24 mouse cellular contexts compared by ENCODE assay signal in the genomic region with DNA sequence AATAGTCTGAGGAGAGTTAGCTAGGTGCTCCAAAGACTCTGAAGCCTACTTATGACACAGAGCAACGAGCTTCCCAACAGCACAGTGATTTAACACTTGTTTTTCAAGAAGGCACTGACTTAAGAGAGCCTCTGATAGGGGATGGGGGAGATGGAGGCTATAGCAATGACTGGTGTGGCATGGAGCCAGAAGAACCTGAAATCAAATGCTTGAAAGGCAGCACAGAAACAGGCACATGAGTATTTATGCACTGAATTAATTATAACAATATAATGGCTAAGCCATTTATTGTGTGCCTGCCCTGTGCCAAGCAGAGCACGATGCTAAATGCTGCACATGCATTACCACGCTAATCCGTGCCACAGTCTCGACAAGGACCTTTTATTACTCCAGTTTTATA.
DNase-seq lines count a peak whose midpoint lies in the region; ATAC-seq and TF ChIP-seq lines count a peak whose summit lies in the region.
"Had no signal": no experiment of that assay in that cellular context is flagged by ENCODE, and none has a peak within 500 bp of the region (broad histone marks: within the 10 kb centered on the region; RNA-seq: fewer than 3 reads in every experiment).

No protein-coding gene starts in this region.

- H3K4me1 ChIP-seq in forebrain, embryonic 16.5 days (replicated peaks; ENCODE audit: control insufficient read depth, insufficient read depth, low read length) = peaks cover 2% of the 10 kb centered on the region; the same call in 1 of the 2 replicates
- peaks cover 4% of the 10 kb centered on the region; the same call in 1 of the 2 replicates for H3K4me1 ChIP-seq in forebrain, embryonic 10.5 days
- H3K4me1 ChIP-seq in midbrain, embryonic 12.5 days = peaks cover 6% of the 10 kb centered on the region; the same call in 1 of the 2 replicates
- H3K4me1 ChIP-seq in midbrain, postnatal 0 days (ENCODE audit: insufficient read depth, low read length) = no peaks in the 10 kb centered on the region
- H3K4me1 ChIP-seq in midbrain, embryonic 15.5 days = 0 out of 2 replicates have a peak, but pooled peaks cover 4% of the 10 kb centered on the region
- H3K4me1 ChIP-seq: hindbrain, embryonic 10.5 days; liver, embryonic 12.5 days; stomach, embryonic 15.5 days had no signal

- no peak overlapping the region for H3K4me3 ChIP-seq in forebrain, embryonic 16.5 days (replicated peaks; ENCODE audit: low read length)
- H3K4me3 ChIP-seq in forebrain, embryonic 10.5 days = no peak overlapping the region
- no peak overlapping the region for H3K4me3 ChIP-seq in midbrain, embryonic 12.5 days
- H3K4me3 ChIP-seq in midbrain, postnatal 0 days (ENCODE audit: low read depth, low read length) = no peak overlapping the region
- no peak overlapping the region for H3K4me3 ChIP-seq in midbrain, embryonic 15.5 days
- H3K4me3 ChIP-seq: gastrocnemius, adult 2 months; hindbrain, embryonic 10.5 days; left cerebral cortex, adult 2 months; liver, embryonic 12.5 days; stomach, embryonic 15.5 days had no signal

- WGBS in forebrain, embryonic 16.5 days = 13% methylated on average over 5 of the region's 5 CpGs
- 75% methylated on average over 5 of the region's 5 CpGs for WGBS in forebrain, embryonic 10.5 days
- WGBS in midbrain, embryonic 12.5 days = 51% methylated on average over 5 of the region's 5 CpGs
- 36% methylated on average over 5 of the region's 5 CpGs for WGBS in midbrain, postnatal 0 days
- 26% methylated on average over 5 of the region's 5 CpGs for WGBS in midbrain, embryonic 15.5 days

- no peak for DNase-seq in forebrain, embryonic 10.5 days (ENCODE audit: extremely low spot score, low spot score)
- DNase-seq in midbrain, postnatal 0 days (ENCODE audit: low spot score) = no peak
- peak; percentile 59 for DNase-seq in NIH3T3 (ENCODE audit: low read depth)
- DNase-seq in cerebellum, adult 9-10 months = no peak
- DNase-seq: adrenal gland, adult 8-10 months; cerebellum, adult 8-10 months; cerebellum, postnatal 36 days; gastrocnemius, adult 2 months; gastrocnemius, postnatal 36 days; heart, postnatal 14 days; kidney, postnatal 14 days; liver, postnatal 0 days; lung, postnatal 36 days; right cerebral cortex, postnatal 25 days; thymus, postnatal 14 days had no signal

- no peak overlapping the region for H3K9ac ChIP-seq in forebrain, embryonic 16.5 days (replicated peaks; ENCODE audit: low read depth, low read length)
- no peak overlapping the region for H3K9ac ChIP-seq in midbrain, embryonic 12.5 days (replicated peaks)
- H3K9ac ChIP-seq in midbrain, postnatal 0 days (replicated peaks; ENCODE audit: low read length, poor library complexity, severe bottlenecking) = no peak overlapping the region
- no peak overlapping the region for H3K9ac ChIP-seq in midbrain, embryonic 15.5 days
- H3K9ac ChIP-seq: liver, embryonic 12.5 days; liver, postnatal 0 days; stomach, embryonic 15.5 days had no signal

- TF ChIP-seq CTCF in midbrain, postnatal 0 days (IDR thresholded peaks at IDR 0.05) = no peak

- no peaks in the 10 kb centered on the region for H3K9me3 ChIP-seq in forebrain, embryonic 16.5 days (ENCODE audit: control insufficient read depth, low read length)
- no peaks in the 10 kb centered on the region for H3K9me3 ChIP-seq in forebrain, embryonic 10.5 days
- no peaks in the 10 kb centered on the region for H3K9me3 ChIP-seq in midbrain, embryonic 12.5 days
- H3K9me3 ChIP-seq in midbrain, postnatal 0 days (ENCODE audit: low read length) = no peaks in the 10 kb centered on the region
- H3K9me3 ChIP-seq in midbrain, embryonic 15.5 days = no peaks in the 10 kb centered on the region
- H3K9me3 ChIP-seq: hindbrain, embryonic 10.5 days; liver, embryonic 12.5 days; stomach, embryonic 15.5 days had no signal

- no peaks in the 10 kb centered on the region for H3K36me3 ChIP-seq in forebrain, embryonic 16.5 days (ENCODE audit: control insufficient read depth, insufficient read depth)
- no peaks in the 10 kb centered on the region for H3K36me3 ChIP-seq in forebrain, embryonic 10.5 days (replicated peaks)
- H3K36me3 ChIP-seq in midbrain, embryonic 12.5 days = no peaks in the 10 kb centered on the region
- H3K36me3 ChIP-seq in midbrain, postnatal 0 days (ENCODE audit: insufficient read depth, low read length) = no peaks in the 10 kb centered on the region
- H3K36me3 ChIP-seq in midbrain, embryonic 15.5 days (replicated peaks) = no peaks in the 10 kb centered on the region
- H3K36me3 ChIP-seq: hindbrain, embryonic 10.5 days; liver, embryonic 12.5 days; stomach, embryonic 15.5 days had no signal

- ATAC-seq in forebrain, embryonic 16.5 days = peak; percentile 71
- 0 out of 2 replicates have a peak, but pooled peaks have one; percentile 34 for ATAC-seq in midbrain, embryonic 12.5 days (ENCODE audit: low FRiP score, low read depth)
- ATAC-seq in midbrain, postnatal 0 days (ENCODE audit: low FRiP score) = no peak
- ATAC-seq in midbrain, embryonic 15.5 days (replicated peaks) = peak; percentile 69; the same call in 1 of the 2 replicates
- ATAC-seq: CD4-positive, CD25-positive, alpha-beta regulatory T cell, adult 4 months; intestine, postnatal 0 days; liver, embryonic 12.5 days; liver, postnatal 0 days had no signal

- H3K27me3 ChIP-seq in forebrain, embryonic 16.5 days (replicated peaks; ENCODE audit: control insufficient read depth, insufficient read depth, low read length) = no peaks in the 10 kb centered on the region
- H3K27me3 ChIP-seq in forebrain, embryonic 10.5 days (ENCODE audit: poor library complexity, severe bottlenecking) = no peaks in the 10 kb centered on the region
- H3K27me3 ChIP-seq in midbrain, embryonic 12.5 days = no peaks in the 10 kb centered on the region
- H3K27me3 ChIP-seq in midbrain, postnatal 0 days (ENCODE audit: insufficient read depth, low read length) = no peaks in the 10 kb centered on the region
- no peaks in the 10 kb centered on the region for H3K27me3 ChIP-seq in midbrain, embryonic 15.5 days (replicated peaks)
- H3K27me3 ChIP-seq: liver, embryonic 12.5 days; stomach, embryonic 15.5 days had no signal

- no peak overlapping the region for H3K4me2 ChIP-seq in forebrain, embryonic 16.5 days (ENCODE audit: low read length)
- H3K4me2 ChIP-seq in midbrain, embryonic 12.5 days (replicated peaks) = no peak overlapping the region
- H3K4me2 ChIP-seq in midbrain, postnatal 0 days (ENCODE audit: low read depth, low read length, poor library complexity, severe bottlenecking) = no peak overlapping the region
- H3K4me2 ChIP-seq in midbrain, embryonic 15.5 days = no peak overlapping the region
- H3K4me2 ChIP-seq: liver, embryonic 12.5 days; stomach, embryonic 15.5 days had no signal

- H3K27ac ChIP-seq in forebrain, embryonic 16.5 days (ENCODE audit: low read length) = no peak overlapping the region
- no peak overlapping the region for H3K27ac ChIP-seq in forebrain, embryonic 10.5 days
- no peak overlapping the region for H3K27ac ChIP-seq in midbrain, embryonic 12.5 days (replicated peaks)
- no peak overlapping the region for H3K27ac ChIP-seq in midbrain, postnatal 0 days (ENCODE audit: low read depth, low read length)
- no peak overlapping the region for H3K27ac ChIP-seq in midbrain, embryonic 15.5 days
- H3K27ac ChIP-seq: gastrocnemius, adult 2 months; hindbrain, embryonic 10.5 days; left cerebral cortex, adult 2 months; liver, embryonic 12.5 days; stomach, embryonic 15.5 days had no signal
